Mouse (Mus musculus) neural tube, embryonic 11.5 days (tissue): ENCODE measurements at regions not wholly inside any gene's neighbourhood (a gene's known extent, or its start where the extent isn't known, plus 50 kb on each side); places are given as distances from the start of the nearest gene placed in this dataset.

Experiments
- ATAC-seq: fragments of 200-750 bp; cut with Nextera tagmentation; 2 replicates; pipeline ENCODE4 v1.8.0; 2017; ENCODE audit warnings: moderate number of reproducible peaks, mild to moderate bottlenecking, moderate TSS enrichment, moderate library complexity; ENCODE audit not compliant: insufficient read depth, low FRiP score, low TSS enrichment
- DNase-seq: peaks from one replicate; pipeline ENCODE4 v3.0.0-alpha.2; 2015; ENCODE audit warnings: low spot score
- H3K27ac ChIP-seq: fragments of 300-500 bp; sonication (generic); 2 replicates; pipeline ENCODE4 v1.5.1; 2014; ENCODE audit warnings: low read depth, mild to moderate bottlenecking, low read length
- H3K27me3 ChIP-seq: fragments of 300-500 bp; sonication (generic); 2 replicates; pipeline ENCODE4 v1.6.1; 2014; ENCODE audit warnings: mild to moderate bottlenecking, low read length, mixed read lengths; ENCODE audit not compliant: control insufficient read depth, insufficient read depth
- H3K36me3 ChIP-seq: fragments of 300-500 bp; sonication (generic); 2 replicates; pipeline ENCODE4 v1.6.1; 2014; ENCODE audit warnings: mild to moderate bottlenecking, low read length, moderate library complexity, mixed read lengths; ENCODE audit not compliant: control insufficient read depth, insufficient read depth
- H3K4me1 ChIP-seq: fragments of 300-500 bp; sonication (generic); 2 replicates; pipeline ENCODE4 v1.6.1; 2014; ENCODE audit warnings: low read length, mixed read lengths; ENCODE audit not compliant: control insufficient read depth, insufficient read depth
- H3K4me2 ChIP-seq: fragments of 300-500 bp; sonication (generic); 2 replicates; pipeline ENCODE4 v1.6.1; 2014; ENCODE audit warnings: low read depth, mild to moderate bottlenecking, moderate library complexity
- H3K4me3 ChIP-seq: fragments of 300-500 bp; sonication (generic); 2 replicates; pipeline ENCODE4 v1.5.1; 2014; ENCODE audit warnings: low read depth, low read length
- H3K9ac ChIP-seq: fragments of 300-500 bp; sonication (generic); 2 replicates; pipeline ENCODE4 v1.6.1; 2014; ENCODE audit warnings: mild to moderate bottlenecking, low read length
- H3K9me3 ChIP-seq: fragments of 300-500 bp; sonication (generic); 2 replicates; pipeline ENCODE4 v1.6.1; 2016; ENCODE audit warnings: low read length; ENCODE audit not compliant: control insufficient read depth
- WGBS: fragments of 180-500 bp; shearing (Covaris S2); extraction: QIAGEN DNeasy Blood & Tissue Kit; methylation state at CpG from one replicate; pipeline ENCODE4 v1.1.7; 2014; 5-methylcytosine and 5-hydroxymethylcytosine counted together

DNA sequence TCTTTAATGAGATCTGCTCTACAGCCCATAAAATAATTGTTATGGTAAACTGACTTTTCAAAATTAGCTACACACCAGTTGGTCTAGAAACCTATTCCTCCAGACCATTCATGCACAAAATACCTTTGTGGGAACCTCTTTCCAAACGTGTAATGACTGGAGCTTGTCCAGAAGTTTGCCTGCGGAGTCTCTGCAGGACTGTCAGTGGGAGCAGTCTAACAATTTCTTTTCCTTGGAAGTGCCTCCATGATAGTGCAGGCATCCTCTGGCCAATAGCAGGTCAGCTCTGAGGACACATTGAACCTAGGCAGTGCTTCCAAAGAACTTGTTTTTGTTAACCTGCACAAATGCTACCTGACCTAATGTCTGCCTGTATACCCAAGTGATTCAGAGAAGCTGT lies 932.3 kb downstream of the Pcdh9 start:
- H3K4me2 ChIP-seq, result no peak overlapping the region
- H3K9me3 ChIP-seq, result no peaks in the 10 kb centered on the region
- H3K36me3 ChIP-seq, result no peaks in the 10 kb centered on the region
- 42% methylated on average over 2 of the region's 2 CpGs for WGBS
- H3K27ac ChIP-seq, result no peak overlapping the region
- H3K27me3 ChIP-seq, result no peaks in the 10 kb centered on the region
- no peaks in the 10 kb centered on the region for H3K4me1 ChIP-seq
- no peak overlapping the region for H3K9ac ChIP-seq
- no peak for DNase-seq
- peak; percentile 60 for ATAC-seq
- no peak overlapping the region for H3K4me3 ChIP-seq

- H3K9me3 ChIP-seq, result no peaks in the 10 kb centered on the region
- H3K4me2 ChIP-seq, result no peak overlapping the region
- no peaks in the 10 kb centered on the region for H3K4me1 ChIP-seq
- 94% methylated on average over 3 of the region's 3 CpGs for WGBS
- no peak overlapping the region for H3K4me3 ChIP-seq
- no peak overlapping the region for H3K27ac ChIP-seq
- H3K27me3 ChIP-seq, result no peaks in the 10 kb centered on the region
- no peak for ATAC-seq
- H3K9ac ChIP-seq, result no peak overlapping the region
- H3K36me3 ChIP-seq, result no peaks in the 10 kb centered on the region
- DNase-seq, result no peak
Observed at GRCm38 (mm10) chr14:92955485-92955884, 935.0 kb downstream of the Pcdh9 start.

GRCm38 (mm10) chr14:92907623-92908045 lies 982.8 kb downstream of the Pcdh9 start:
- ATAC-seq (peak; percentile 60; the same call in 1 of the 2 replicates), DNase-seq (no peak)
- Histone ChIP-seq H3K4me3 (no peak overlapping the region), H3K27me3 (no peaks in the 10 kb centered on the region), H3K27ac (no peak overlapping the region), H3K9ac (no peak overlapping the region), H3K4me1 (no peaks in the 10 kb centered on the region), H3K9me3 (no peaks in the 10 kb centered on the region), H3K36me3 (no peaks in the 10 kb centered on the region), H3K4me2 (no peak overlapping the region)
- WGBS, result 83% methylated on average over 6 of the region's 6 CpGs

DNA sequence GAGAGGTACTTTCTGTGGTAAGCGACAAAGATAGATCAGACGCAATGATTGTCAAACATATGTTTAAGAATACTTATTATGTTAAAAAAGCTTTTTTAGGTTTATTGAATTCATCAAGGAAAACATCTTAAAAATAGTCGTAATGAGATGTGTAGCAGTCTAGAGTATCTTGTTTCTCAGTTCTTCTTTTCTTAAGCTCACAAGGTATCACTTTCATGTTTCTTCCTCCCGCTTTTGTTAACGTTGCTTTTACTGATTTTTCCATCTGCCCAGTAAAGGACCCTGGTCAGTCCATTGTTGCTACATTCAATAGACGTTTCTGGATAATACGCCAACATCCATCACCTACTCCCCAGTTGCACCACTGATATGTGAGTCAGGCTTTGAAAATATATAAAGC lies 1015.9 kb downstream of the Pcdh9 start:
- H3K36me3 ChIP-seq, result no peaks in the 10 kb centered on the region
- no peak overlapping the region for H3K9ac ChIP-seq
- WGBS, result 89% methylated on average over 7 of the region's 7 CpGs
- no peaks in the 10 kb centered on the region for H3K27me3 ChIP-seq
- no peak overlapping the region for H3K4me2 ChIP-seq
- no peak overlapping the region for H3K27ac ChIP-seq
- ATAC-seq, result no peak
- no peak for DNase-seq
- no peaks in the 10 kb centered on the region for H3K9me3 ChIP-seq
- no peaks in the 10 kb centered on the region for H3K4me1 ChIP-seq
- no peak overlapping the region for H3K4me3 ChIP-seq

GRCm38 (mm10) chr14:92866462-92866861 lies 1024.0 kb downstream of the Pcdh9 start:
- 71% methylated on average over 2 of the region's 2 CpGs for WGBS

DNA sequence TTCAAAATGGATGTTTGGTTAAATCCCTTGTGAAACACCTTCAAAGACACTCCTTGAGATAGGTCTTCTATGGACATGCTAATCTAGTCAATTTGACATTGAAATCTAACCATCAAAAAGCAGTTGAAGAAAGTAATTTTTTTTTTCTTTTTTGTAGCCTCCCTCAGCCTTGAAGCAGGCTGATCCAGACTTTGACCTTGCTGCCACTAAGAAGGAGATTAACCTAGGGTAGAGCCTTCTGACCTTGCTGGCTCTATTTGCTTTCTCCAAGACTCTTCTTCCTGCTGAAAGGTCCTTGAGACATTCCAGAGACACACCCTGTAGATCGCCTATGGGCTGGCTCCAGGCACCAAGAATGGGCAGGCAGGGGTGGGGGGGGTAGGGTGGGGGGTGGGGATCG lies 1027.5 kb downstream of the Pcdh9 start:
- no peak overlapping the region for H3K9ac ChIP-seq
- H3K4me1 ChIP-seq, result no peaks in the 10 kb centered on the region
- H3K36me3 ChIP-seq, result no peaks in the 10 kb centered on the region
- no peak for DNase-seq
- no peak overlapping the region for H3K4me3 ChIP-seq
- H3K27me3 ChIP-seq, result no peaks in the 10 kb centered on the region
- no peak for ATAC-seq
- WGBS, result 36% methylated on average over 2 of the region's 2 CpGs
- no peak overlapping the region for H3K27ac ChIP-seq
- no peaks in the 10 kb centered on the region for H3K9me3 ChIP-seq
- no peak overlapping the region for H3K4me2 ChIP-seq

More at GRCm38 (mm10) chr14:92866462-92866861, 1024.0 kb downstream of the Pcdh9 start:
- Histone ChIP-seq H3K4me1 (no peaks in the 10 kb centered on the region), H3K27ac (no peak overlapping the region), H3K4me2 (no peak overlapping the region), H3K9me3 (no peaks in the 10 kb centered on the region), H3K27me3 (no peaks in the 10 kb centered on the region), H3K36me3 (no peaks in the 10 kb centered on the region), H3K4me3 (no peak overlapping the region), H3K9ac (no peak overlapping the region)
- ATAC-seq (no peak), DNase-seq (no peak)

- Histone ChIP-seq H3K27ac (no peak overlapping the region), H3K9me3 (no peaks in the 10 kb centered on the region), H3K9ac (no peak overlapping the region), H3K4me2 (no peak overlapping the region), H3K4me3 (no peak overlapping the region), H3K27me3 (no peaks in the 10 kb centered on the region), H3K4me1 (no peaks in the 10 kb centered on the region), H3K36me3 (no peaks in the 10 kb centered on the region)
- ATAC-seq (no peak), DNase-seq (no peak)
- 75% methylated on average over 2 of the region's 2 CpGs for WGBS
Observed at GRCm38 (mm10) chr14:92860723-92861122, 1029.8 kb downstream of the Pcdh9 start.

GRCm38 (mm10) chr14:92833646-92834045 lies 1056.8 kb downstream of the Pcdh9 start:
- no peaks in the 10 kb centered on the region for H3K27me3 ChIP-seq
- H3K9ac ChIP-seq, result no peak overlapping the region
- H3K9me3 ChIP-seq, result no peaks in the 10 kb centered on the region
- no peak for DNase-seq
- ATAC-seq, result no peak
- no peak overlapping the region for H3K4me3 ChIP-seq
- WGBS, result 95% methylated on average over 3 of the region's 3 CpGs
- no peaks in the 10 kb centered on the region for H3K36me3 ChIP-seq
- no peak overlapping the region for H3K27ac ChIP-seq
- H3K4me1 ChIP-seq, result no peaks in the 10 kb centered on the region
- no peak overlapping the region for H3K4me2 ChIP-seq

DNA sequence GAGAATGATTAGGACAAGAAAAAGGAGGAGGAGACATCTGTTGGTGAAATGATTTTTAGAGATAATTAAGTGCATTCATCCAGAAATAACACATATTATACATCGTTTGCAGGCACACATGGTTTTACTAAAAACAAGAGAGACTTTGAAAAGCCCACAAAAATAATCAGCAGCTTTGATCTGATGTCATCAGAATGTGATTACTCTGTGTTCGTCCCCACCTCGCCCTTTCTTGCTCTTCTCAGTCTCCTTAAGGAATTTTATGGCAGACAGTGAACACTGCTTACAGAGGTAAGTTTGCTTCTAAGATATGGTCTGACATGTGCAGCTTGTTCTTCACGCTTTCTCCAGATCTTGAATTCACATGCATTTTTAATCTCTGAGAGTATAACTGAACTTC lies 1061.3 kb downstream of the Pcdh9 start:
- no peak overlapping the region for H3K4me3 ChIP-seq
- no peak overlapping the region for H3K9ac ChIP-seq
- no peaks in the 10 kb centered on the region for H3K4me1 ChIP-seq
- H3K36me3 ChIP-seq, result no peaks in the 10 kb centered on the region
- no peaks in the 10 kb centered on the region for H3K9me3 ChIP-seq
- no peak for ATAC-seq
- 64% methylated on average over 4 of the region's 4 CpGs for WGBS
- H3K4me2 ChIP-seq, result no peak overlapping the region
- no peaks in the 10 kb centered on the region for H3K27me3 ChIP-seq
- no peak overlapping the region for H3K27ac ChIP-seq
- DNase-seq, result no peak
